Mouse (Mus musculus) G1E (cell line): ENCODE measurements around the gene Hs2st1.

Source experiments
- CTCF ChIP-seq: IDR thresholded peaks from 2 replicates; pipeline ENCODE4 v1.5.1; 2012; ENCODE audit warnings: low read depth, low read length, inconsistent platforms, mixed read lengths
- TAL1 ChIP-seq: conservative IDR thresholded peaks from 2 replicates; pipeline ENCODE4 v1.6.1; 2012; ENCODE audit warnings: low read depth, low read length, inconsistent platforms, mixed read lengths

DNA sequence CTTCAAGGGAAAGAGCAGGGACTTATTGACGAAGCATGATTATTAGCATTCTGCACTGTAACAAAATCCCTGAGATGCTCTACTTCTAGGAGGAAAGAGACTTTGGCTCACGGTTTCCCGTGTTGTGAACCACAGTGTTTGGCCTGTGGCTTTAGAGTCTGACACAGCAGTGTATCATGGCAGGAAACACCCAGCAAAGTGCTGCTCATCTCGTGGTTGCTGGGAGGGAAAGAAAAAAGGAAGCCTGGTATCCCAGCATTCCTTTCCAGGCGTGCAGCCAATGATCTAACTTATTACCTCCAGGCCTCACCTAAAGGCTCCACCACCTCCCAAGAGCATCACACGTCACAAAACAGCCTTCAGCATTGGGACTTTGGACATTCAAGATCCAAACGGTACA lies 32.8 kb upstream of the Hs2st1 start:
- TF ChIP-seq CTCF = no peak
- no peak for TF ChIP-seq TAL1
